Mouse (Mus musculus) heart, postnatal 0 days (tissue): ENCODE data around the gene Rock2.

Experiments used
- CTCF ChIP-seq: IDR thresholded peaks from 2 replicates; pipeline ENCODE4 v1.5.1; 2016; ENCODE audit warnings: antibody characterized with exemption, control low read depth, low read depth
- EP300 ChIP-seq: IDR thresholded peaks from 2 replicates; pipeline ENCODE4 v1.6.1; 2016; ENCODE audit warnings: antibody characterized with exemption, low read depth

GRCm38 (mm10) chr12:16880077-16880476, 14.6 kb upstream of the Rock2 start:
- TF ChIP-seq EP300, result no peak
- no peak for TF ChIP-seq CTCF
